Mouse (Mus musculus) forebrain, embryonic 14.5 days (tissue): ENCODE data around the gene Anapc4. TPM values are rescaled to one million over a fixed set of nuclear protein-coding genes. Genes with fewer than 3 reads are reported as not detected.
A peak's percentile ranks its signal among the peaks of the same experiment; 100 is the strongest.

Source experiments
- ATAC-seq: fragments of 200-750 bp; cut with Nextera tagmentation; 2 replicates; pipeline ENCODE4 v1.8.0; 2017; ENCODE audit warnings: mild to moderate bottlenecking, moderate library complexity
- DNase-seq: peaks from one replicate; pipeline ENCODE4 v3.0.0-alpha.2; 2015; ENCODE audit warnings: low spot score
- H3K27ac ChIP-seq: fragments of 300-500 bp; sonication (generic); 2 replicates; pipeline ENCODE4 v1.5.1; 2014; ENCODE audit warnings: low read depth, mild to moderate bottlenecking, control low read depth, low read length, moderate library complexity
- H3K27me3 ChIP-seq: fragments of 300-500 bp; sonication (generic); replicated peaks from 2 replicates; pipeline ENCODE4 v1.6.1; 2014; ENCODE audit warnings: low read length, control low read depth, mixed read lengths; ENCODE audit not compliant: control insufficient read depth, insufficient read depth
- H3K36me3 ChIP-seq: fragments of 300-500 bp; sonication (generic); 2 replicates; pipeline ENCODE4 v1.6.1; 2014; ENCODE audit warnings: low read length, control low read depth; ENCODE audit not compliant: control insufficient read depth, insufficient read depth
- H3K4me1 ChIP-seq: fragments of 300-500 bp; sonication (generic); 2 replicates; pipeline ENCODE4 v1.6.1; 2014; ENCODE audit warnings: antibody characterized with exemption, low read length, control low read depth; ENCODE audit not compliant: control insufficient read depth, insufficient read depth
- H3K4me2 ChIP-seq: fragments of 300-500 bp; sonication (generic); 2 replicates; pipeline ENCODE4 v1.6.1; 2014; ENCODE audit warnings: mild to moderate bottlenecking, control low read depth, low read length
- H3K4me3 ChIP-seq: fragments of 300-500 bp; sonication (generic); 2 replicates; pipeline ENCODE4 v1.5.1; 2014; ENCODE audit warnings: low read depth, low read length, control low read depth
- H3K9ac ChIP-seq: fragments of 300-500 bp; sonication (generic); 2 replicates; pipeline ENCODE4 v1.6.1; 2014; ENCODE audit warnings: mild to moderate bottlenecking, low read length, control low read depth, moderate library complexity
- H3K9me3 ChIP-seq: fragments of 300-500 bp; sonication (generic); replicated peaks from 2 replicates; pipeline ENCODE4 v1.6.1; 2016; ENCODE audit warnings: low read length, control low read depth, mixed read lengths; ENCODE audit not compliant: control insufficient read depth
- WGBS: fragments of 180-500 bp; shearing (Covaris S2); extraction: QIAGEN DNeasy Blood & Tissue Kit; methylation state at CpG from one replicate; pipeline ENCODE4 v1.1.7; 2014; 5-methylcytosine and 5-hydroxymethylcytosine counted together
- polyA plus RNA-seq: library from polyadenylated mRNA; unstranded; fragments of >200 nt; fragmentation: Nextera tagmentation; extraction: Ambion mirVana; gene quantifications from 2 replicates; pipeline ENCODE4 v1.2.1, GENCODE M21; 2014

Gene Anapc4
- polyA plus RNA-seq, result 123 and 124 TPM in 2 replicates

DNA sequence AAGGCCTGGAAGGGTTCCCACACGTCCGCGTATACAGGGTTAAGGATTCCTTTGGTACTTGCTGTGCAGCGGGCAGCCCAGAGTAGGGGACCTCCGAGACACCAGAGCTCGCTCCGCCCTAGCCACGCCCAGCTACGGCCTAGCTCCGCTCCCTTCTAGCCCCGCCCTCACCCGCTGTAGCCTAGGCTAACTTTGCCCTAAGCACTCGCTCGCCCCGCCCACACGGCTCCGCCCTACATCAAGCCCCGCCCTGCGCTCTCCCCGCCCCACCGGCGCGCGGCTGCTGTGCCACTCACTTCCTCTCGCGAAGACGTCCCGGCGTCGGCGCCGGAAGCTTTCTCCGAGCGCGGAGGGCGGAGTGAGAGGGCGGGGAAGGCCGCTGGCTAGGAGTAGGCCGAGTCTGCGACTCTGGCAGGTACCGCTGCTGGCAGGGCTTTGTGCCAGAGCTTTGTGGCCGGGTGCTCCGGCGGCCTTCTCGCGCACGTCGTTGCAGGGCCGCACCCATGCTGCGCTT is at the start of gene Anapc4:
Gene Anapc4 (plus strand): TSS at position 252 of the 514 bp plus-strand sequence.
- ATAC-seq (peak; percentile 98), DNase-seq (peak; percentile 99)
- Histone ChIP-seq H3K4me3 (peak within 1 kb of the TSS; percentile 60), H3K4me2 (peak within 1 kb of the TSS; percentile 73), H3K9me3 (no peaks in the 10 kb centered on the region), H3K27me3 (no peaks in the 10 kb centered on the region), H3K36me3 (peaks cover 17% of the 10 kb centered on the region; the same call in 1 of the 2 replicates), H3K9ac (peak within 1 kb of the TSS; percentile 93), H3K4me1 (peaks cover 9% of the 10 kb centered on the region), H3K27ac (peak within 1 kb of the TSS; percentile 85)
- WGBS, result under 1% methylated on average over 50 of the region's 50 CpGs

GRCm38 (mm10) chr5:52786556-52787322 is 47.1 kb upstream of the Anapc4 start:
- H3K4me3 ChIP-seq, result no peak overlapping the region
- H3K9ac ChIP-seq, result no peak overlapping the region
- ATAC-seq (no peak), DNase-seq (no peak)
- no peaks in the 10 kb centered on the region for H3K27me3 ChIP-seq
- H3K36me3 ChIP-seq, result peaks cover 15% of the 10 kb centered on the region; the same call in 1 of the 2 replicates
- no peak overlapping the region for H3K27ac ChIP-seq
- no peaks in the 10 kb centered on the region for H3K9me3 ChIP-seq
- 86% methylated on average over 7 of the region's 7 CpGs for WGBS
- H3K4me2 ChIP-seq, result no peak overlapping the region
- H3K4me1 ChIP-seq, result no peaks in the 10 kb centered on the region

DNA sequence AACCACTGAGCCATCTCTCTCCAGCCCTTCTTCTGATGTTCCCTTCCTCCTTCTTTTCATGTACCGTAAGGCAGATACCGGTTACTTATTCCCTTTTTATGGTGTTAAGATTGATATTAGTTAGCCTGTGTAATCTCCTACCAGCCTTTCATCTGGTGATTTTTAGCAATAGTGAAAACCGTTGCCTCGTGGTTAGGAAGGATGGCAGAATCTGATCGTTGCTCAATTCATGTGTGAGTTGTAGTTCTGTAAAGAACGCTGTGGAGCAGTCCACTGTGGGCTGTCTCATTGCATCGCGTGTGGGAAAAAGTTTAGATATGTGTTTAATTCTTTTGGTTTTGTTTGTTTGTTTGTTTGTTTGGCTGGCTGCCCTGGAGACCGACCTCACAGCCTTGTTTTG is 40.6 kb upstream of the Anapc4 start:
- H3K9ac ChIP-seq, result no peak overlapping the region
- DNase-seq, result no peak
- no peak overlapping the region for H3K4me3 ChIP-seq
- no peaks in the 10 kb centered on the region for H3K9me3 ChIP-seq
- H3K36me3 ChIP-seq, result peaks cover 26% of the 10 kb centered on the region
- no peak for ATAC-seq
- H3K4me2 ChIP-seq, result no peak overlapping the region
- H3K4me1 ChIP-seq, result no peaks in the 10 kb centered on the region
- H3K27ac ChIP-seq, result no peak overlapping the region
- no peaks in the 10 kb centered on the region for H3K27me3 ChIP-seq
- 95% methylated on average over 9 of the region's 9 CpGs for WGBS

DNA sequence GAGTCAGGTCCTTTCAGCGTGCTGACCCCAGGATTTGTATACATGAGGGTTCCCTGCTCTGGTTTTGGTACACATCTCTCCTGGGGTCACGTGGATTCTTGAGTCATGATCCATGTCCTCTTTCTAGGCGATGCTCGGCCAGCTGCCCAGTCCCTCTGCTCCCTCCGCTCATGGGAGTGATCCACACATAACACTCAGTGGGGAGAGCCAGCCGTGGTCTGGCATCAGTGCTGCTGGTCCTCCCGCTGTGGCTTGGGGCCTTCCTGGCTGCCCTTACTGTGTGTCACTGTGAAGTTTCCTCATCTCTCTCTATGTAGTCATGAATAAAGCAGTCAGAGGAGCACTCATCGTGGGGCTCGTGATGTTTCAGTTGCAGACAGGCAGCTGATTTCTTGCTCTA is 39.7 kb upstream of the Anapc4 start:
- no peak overlapping the region for H3K9ac ChIP-seq
- H3K4me3 ChIP-seq, result no peak overlapping the region
- DNase-seq (no peak), ATAC-seq (no peak)
- H3K27ac ChIP-seq, result no peak overlapping the region
- H3K4me1 ChIP-seq, result no peaks in the 10 kb centered on the region
- H3K36me3 ChIP-seq, result peaks cover 27% of the 10 kb centered on the region
- H3K9me3 ChIP-seq, result no peaks in the 10 kb centered on the region
- no peak overlapping the region for H3K4me2 ChIP-seq
- no peaks in the 10 kb centered on the region for H3K27me3 ChIP-seq
- 96% methylated on average over 9 of the region's 9 CpGs for WGBS

- DNase-seq (peak; percentile 4), ATAC-seq (no peak)
- no peak overlapping the region for H3K4me3 ChIP-seq
- H3K27me3 ChIP-seq, result no peaks in the 10 kb centered on the region
- no peaks in the 10 kb centered on the region for H3K9me3 ChIP-seq
- WGBS, result 89% methylated on average over 12 of the region's 12 CpGs
- no peak overlapping the region for H3K9ac ChIP-seq
- peaks cover 28% of the 10 kb centered on the region for H3K36me3 ChIP-seq
- no peaks in the 10 kb centered on the region for H3K4me1 ChIP-seq
- no peak overlapping the region for H3K4me2 ChIP-seq
- no peak overlapping the region for H3K27ac ChIP-seq
Measured at GRCm38 (mm10) chr5:52799274-52799985, 34.4 kb upstream of the Anapc4 start.

DNA sequence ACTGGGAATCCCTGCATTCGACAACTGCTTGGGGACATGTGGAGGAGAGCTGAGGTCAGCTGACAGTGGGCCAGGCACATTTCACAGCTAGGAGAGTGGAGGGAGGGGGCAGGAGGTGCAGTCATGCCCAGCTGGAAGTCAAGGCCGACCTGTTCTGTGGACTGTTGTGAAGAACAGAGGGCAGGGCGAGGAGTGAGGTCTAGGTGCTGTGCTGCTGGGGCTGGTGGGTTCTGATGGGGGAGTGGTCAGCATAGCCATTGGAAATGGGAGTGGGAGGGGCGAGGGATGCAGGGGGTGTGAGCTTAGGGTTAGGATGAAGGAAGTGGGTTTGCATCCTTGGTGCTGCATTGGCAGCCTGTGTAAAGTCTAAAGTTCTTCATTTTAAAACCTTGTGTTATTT is 28.0 kb upstream of the Anapc4 start:
- Histone ChIP-seq H3K9ac (no peak overlapping the region), H3K36me3 (peaks cover 18% of the 10 kb centered on the region), H3K4me1 (no peaks in the 10 kb centered on the region), H3K27ac (no peak overlapping the region), H3K9me3 (no peaks in the 10 kb centered on the region), H3K4me2 (no peak overlapping the region), H3K27me3 (no peaks in the 10 kb centered on the region), H3K4me3 (no peak overlapping the region)
- ATAC-seq, result no peak
- WGBS, result 74% methylated on average over 4 of the region's 4 CpGs
- DNase-seq, result no peak

GRCm38 (mm10) chr5:52806349-52806748 is 27.5 kb upstream of the Anapc4 start:
- no peak for DNase-seq
- H3K4me3 ChIP-seq, result no peak overlapping the region
- no peaks in the 10 kb centered on the region for H3K9me3 ChIP-seq
- no peak overlapping the region for H3K27ac ChIP-seq
- H3K4me2 ChIP-seq, result no peak overlapping the region
- peaks cover 18% of the 10 kb centered on the region for H3K36me3 ChIP-seq
- H3K4me1 ChIP-seq, result no peaks in the 10 kb centered on the region
- 87% methylated on average over 8 of the region's 8 CpGs for WGBS
- H3K9ac ChIP-seq, result no peak overlapping the region
- no peaks in the 10 kb centered on the region for H3K27me3 ChIP-seq
- no peak for ATAC-seq

GRCm38 (mm10) chr5:52807030-52807429 is 26.8 kb upstream of the Anapc4 start:
- ATAC-seq, result no peak
- no peak for DNase-seq
- no peaks in the 10 kb centered on the region for H3K4me1 ChIP-seq
- H3K4me2 ChIP-seq, result no peak overlapping the region
- H3K9me3 ChIP-seq, result no peaks in the 10 kb centered on the region
- H3K9ac ChIP-seq, result no peak overlapping the region
- H3K4me3 ChIP-seq, result no peak overlapping the region
- 88% methylated on average over 7 of the region's 7 CpGs for WGBS
- peaks cover 18% of the 10 kb centered on the region for H3K36me3 ChIP-seq
- H3K27me3 ChIP-seq, result no peaks in the 10 kb centered on the region
- H3K27ac ChIP-seq, result no peak overlapping the region

DNA sequence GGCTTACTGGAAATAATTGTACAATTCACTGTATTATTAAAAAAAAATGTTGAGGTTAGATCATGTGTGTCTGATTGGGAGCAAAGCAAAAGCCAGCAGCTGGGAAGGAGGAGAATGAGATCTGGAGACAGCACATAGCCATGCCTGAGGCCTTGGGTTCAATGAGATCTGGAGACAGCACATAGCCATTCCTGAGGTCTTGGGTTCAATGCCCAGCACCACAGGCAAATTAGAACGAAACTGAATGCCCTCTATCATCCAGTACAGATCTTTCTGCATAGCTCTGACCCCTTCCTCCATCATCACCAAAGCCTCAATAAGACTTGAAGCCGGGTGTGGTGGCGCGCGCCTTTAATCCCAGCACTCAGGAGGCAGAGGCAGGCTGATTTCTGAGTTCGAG is 23.4 kb upstream of the Anapc4 start:
- Histone ChIP-seq H3K36me3 (peaks cover 16% of the 10 kb centered on the region), H3K27ac (no peak overlapping the region), H3K9me3 (no peaks in the 10 kb centered on the region), H3K4me2 (no peak overlapping the region), H3K27me3 (no peaks in the 10 kb centered on the region), H3K4me1 (no peaks in the 10 kb centered on the region), H3K9ac (no peak overlapping the region), H3K4me3 (no peak overlapping the region)
- DNase-seq (no peak), ATAC-seq (no peak)
- WGBS, result 98% methylated on average over 6 of the region's 6 CpGs
